Mouse (Mus musculus): ENCODE data around the gene Efcab9. TPM values are rescaled to one million over a fixed set of nuclear protein-coding genes. Genes with fewer than 3 reads are reported as not detected.

The Efcab9 gene
- polyA plus RNA-seq, 1 experiment, result not detected

- WGBS, result 44% methylated on average over 5 of the region's 5 CpGs
- Histone ChIP-seq H3K4me3 (replicated peaks; ENCODE audit: control insufficient read depth, low read depth, low read length) (no peak overlapping the region), H3K4me1 (ENCODE audit: control insufficient read depth, insufficient read depth, low read length) (no peaks in the 10 kb centered on the region; the same call in 1 of the 2 replicates), H3K27ac (ENCODE audit: control insufficient read depth, insufficient read depth, low read depth, low read length, poor library complexity) (no peak overlapping the region)
- TF ChIP-seq CTCF (IDR thresholded peaks at IDR 0.05; ENCODE audit: control insufficient read depth, insufficient read depth, low read length) (no peak), POLR2A (IDR thresholded peaks at IDR 0.05; ENCODE audit: borderline replicate concordance, control insufficient read depth, low read depth, low read length) (no peak)
Measured at GRCm38 (mm10) chr11:32488808-32489670, 42.8 kb downstream of the Efcab9 start.

- no peaks in the 10 kb centered on the region; the same call in 1 of the 2 replicates for H3K4me1 ChIP-seq (ENCODE audit: control insufficient read depth, insufficient read depth, low read length)
- no peak overlapping the region for H3K4me3 ChIP-seq (replicated peaks; ENCODE audit: control insufficient read depth, low read depth, low read length)
- H3K27ac ChIP-seq (ENCODE audit: control insufficient read depth, insufficient read depth, low read depth, low read length, poor library complexity), result no peak overlapping the region
- no peak for TF ChIP-seq POLR2A (IDR thresholded peaks at IDR 0.05; ENCODE audit: borderline replicate concordance, control insufficient read depth, low read depth, low read length)
- TF ChIP-seq CTCF (IDR thresholded peaks at IDR 0.05; ENCODE audit: control insufficient read depth, insufficient read depth, low read length), result no peak
Measured at GRCm38 (mm10) chr11:32488344-32488743, 43.5 kb downstream of the Efcab9 start.

GRCm38 (mm10) chr11:32487501-32487900 is 44.4 kb downstream of the Efcab9 start:
- TF ChIP-seq POLR2A (IDR thresholded peaks at IDR 0.05; ENCODE audit: borderline replicate concordance, control insufficient read depth, low read depth, low read length), result no peak
- TF ChIP-seq CTCF (IDR thresholded peaks at IDR 0.05; ENCODE audit: control insufficient read depth, insufficient read depth, low read length), result no peak
- 76% methylated on average over 3 of the region's 3 CpGs for WGBS
- H3K4me1 ChIP-seq (ENCODE audit: control insufficient read depth, insufficient read depth, low read length), result no peaks in the 10 kb centered on the region; the same call in 1 of the 2 replicates

GRCm38 (mm10) chr11:32486621-32487020 is 45.3 kb downstream of the Efcab9 start:
- TF ChIP-seq CTCF (IDR thresholded peaks at IDR 0.05; ENCODE audit: control insufficient read depth, insufficient read depth, low read length), result no peak
- no peak for TF ChIP-seq POLR2A (IDR thresholded peaks at IDR 0.05; ENCODE audit: borderline replicate concordance, control insufficient read depth, low read depth, low read length)
- 33% methylated on average over 3 of the region's 3 CpGs for WGBS
- H3K4me3 ChIP-seq (replicated peaks; ENCODE audit: control insufficient read depth, low read depth, low read length), result no peak overlapping the region
- H3K27ac ChIP-seq (ENCODE audit: control insufficient read depth, insufficient read depth, low read depth, low read length, poor library complexity), result no peak overlapping the region
- H3K4me1 ChIP-seq (ENCODE audit: control insufficient read depth, insufficient read depth, low read length), result no peaks in the 10 kb centered on the region; the same call in 1 of the 2 replicates

More at GRCm38 (mm10) chr11:32487501-32487900, 44.4 kb downstream of the Efcab9 start:
- Histone ChIP-seq H3K27ac (ENCODE audit: control insufficient read depth, insufficient read depth, low read depth, low read length, poor library complexity) (no peak overlapping the region), H3K4me3 (replicated peaks; ENCODE audit: control insufficient read depth, low read depth, low read length) (no peak overlapping the region)

GRCm38 (mm10) chr11:32485290-32485689 is 46.6 kb downstream of the Efcab9 start:
- 54% methylated on average over 3 of the region's 3 CpGs for WGBS
- no peaks in the 10 kb centered on the region; the same call in 1 of the 2 replicates for H3K4me1 ChIP-seq (ENCODE audit: control insufficient read depth, insufficient read depth, low read length)
- no peak overlapping the region for H3K4me3 ChIP-seq (replicated peaks; ENCODE audit: control insufficient read depth, low read depth, low read length)
- H3K27ac ChIP-seq (ENCODE audit: control insufficient read depth, insufficient read depth, low read depth, low read length, poor library complexity), result no peak overlapping the region
- TF ChIP-seq CTCF (IDR thresholded peaks at IDR 0.05; ENCODE audit: control insufficient read depth, insufficient read depth, low read length) (no peak), POLR2A (IDR thresholded peaks at IDR 0.05; ENCODE audit: borderline replicate concordance, control insufficient read depth, low read depth, low read length) (no peak)

- no peaks in the 10 kb centered on the region for H3K4me1 ChIP-seq (ENCODE audit: control insufficient read depth, insufficient read depth, low read length)
- TF ChIP-seq CTCF (IDR thresholded peaks at IDR 0.05; ENCODE audit: control insufficient read depth, insufficient read depth, low read length) (no peak), POLR2A (IDR thresholded peaks at IDR 0.05; ENCODE audit: borderline replicate concordance, control insufficient read depth, low read depth, low read length) (no peak)
- 64% methylated on average over 2 of the region's 2 CpGs for WGBS
- H3K4me3 ChIP-seq (replicated peaks; ENCODE audit: control insufficient read depth, low read depth, low read length), result no peak overlapping the region
- no peak overlapping the region for H3K27ac ChIP-seq (ENCODE audit: control insufficient read depth, insufficient read depth, low read depth, low read length, poor library complexity)
Measured at GRCm38 (mm10) chr11:32481525-32481924, 50.4 kb downstream of the Efcab9 start.

GRCm38 (mm10) chr11:32475487-32476236 is 56.2 kb downstream of the Efcab9 start:
- no peak overlapping the region for H3K27ac ChIP-seq (ENCODE audit: control insufficient read depth, insufficient read depth, low read depth, low read length, poor library complexity)
- 75% methylated on average over 5 of the region's 5 CpGs for WGBS
- H3K4me1 ChIP-seq (ENCODE audit: control insufficient read depth, insufficient read depth, low read length), result no peaks in the 10 kb centered on the region
- no peak overlapping the region for H3K4me3 ChIP-seq (replicated peaks; ENCODE audit: control insufficient read depth, low read depth, low read length)
- no peak for TF ChIP-seq CTCF (IDR thresholded peaks at IDR 0.05; ENCODE audit: control insufficient read depth, insufficient read depth, low read length)
- no peak for TF ChIP-seq POLR2A (IDR thresholded peaks at IDR 0.05; ENCODE audit: borderline replicate concordance, control insufficient read depth, low read depth, low read length)

- WGBS, result 62% methylated on average over 3 of the region's 3 CpGs
- Histone ChIP-seq H3K4me3 (replicated peaks; ENCODE audit: control insufficient read depth, low read depth, low read length) (no peak overlapping the region), H3K27ac (ENCODE audit: control insufficient read depth, insufficient read depth, low read depth, low read length, poor library complexity) (no peak overlapping the region), H3K4me1 (ENCODE audit: control insufficient read depth, insufficient read depth, low read length) (no peaks in the 10 kb centered on the region)
- no peak for TF ChIP-seq POLR2A (IDR thresholded peaks at IDR 0.05; ENCODE audit: borderline replicate concordance, control insufficient read depth, low read depth, low read length)
Measured at GRCm38 (mm10) chr11:32474725-32475124, 57.2 kb downstream of the Efcab9 start.

Other genes with a start within 250 kb of the Efcab9 start
- gene Hba-a1, start 248.6 kb downstream of the Efcab9 start, polyA plus RNA-seq (2011; ENCODE audit: insufficient read depth, insufficient read length, low replicate concordance, missing spikeins), result 17,767 and 55,751 TPM in 2 replicates
- gene Hbq1b, start 245.1 kb downstream of the Efcab9 start, polyA plus RNA-seq (2011; ENCODE audit: insufficient read depth, insufficient read length, low replicate concordance, missing spikeins), result 44.2 and 73.9 TPM in 2 replicates
- gene Hba-a2, start 235.6 kb downstream of the Efcab9 start, polyA plus RNA-seq (2011; ENCODE audit: insufficient read depth, insufficient read length, low replicate concordance, missing spikeins), result 164,365 and 299,309 TPM in 2 replicates
- gene Hbq1a, start 232.0 kb downstream of the Efcab9 start, polyA plus RNA-seq (2011; ENCODE audit: insufficient read depth, insufficient read length, low replicate concordance, missing spikeins), result 9.2 and 12.0 TPM in 2 replicates
- 1.6 and 1.7 TPM in 2 replicates for gene Sh3pxd2b, start 184.3 kb downstream of the Efcab9 start, polyA plus RNA-seq (2011; ENCODE audit: insufficient read depth, insufficient read length, low replicate concordance, missing spikeins)
- gene Ubtd2, start 76.7 kb downstream of the Efcab9 start, polyA plus RNA-seq (2011; ENCODE audit: insufficient read depth, insufficient read length, low replicate concordance, missing spikeins), result 1.5 and 1.6 TPM in 2 replicates
- 17.6 and 23.9 TPM in 2 replicates for gene Stk10, start 1.2 kb upstream of the Efcab9 start, polyA plus RNA-seq (2011; ENCODE audit: insufficient read depth, insufficient read length, low replicate concordance, missing spikeins)
- 9.4 and 12.8 TPM in 2 replicates for gene Fbxw11, start 110.6 kb upstream of the Efcab9 start, polyA plus RNA-seq (2011; ENCODE audit: insufficient read depth, insufficient read length, low replicate concordance, missing spikeins)